Mouse (Mus musculus) Patski (cell line): ENCODE data around the gene Snx15. TPM values are rescaled to one million over a fixed set of nuclear protein-coding genes. Genes with fewer than 3 reads are reported as not detected.

ENCODE experiments used
- ATAC-seq: fragments of 100-300 bp; one replicate; pipeline ENCODE4 v1.8.0; 2021
- CTCF ChIA-PET: fragments of 350-600 bp; sonication (Branson Sonifier 250); formaldehyde crosslinking; loops from one replicate; lab custom pipeline; 2022; ENCODE audit warnings: inconsistent platforms; lab: Charles Lee
- POLR2A ChIA-PET: fragments of 350-600 bp; sonication (Branson Sonifier 250); formaldehyde crosslinking; loops from one replicate; lab custom pipeline; 2022; ENCODE audit warnings: antibody characterized with exemption, inconsistent platforms; lab: Charles Lee
- DNase-seq: peaks from one replicate; pipeline ENCODE4 v3.0.0-alpha.2; 2011; ENCODE audit warnings: low read depth, low spot score
- H3K27me3 ChIP-seq: fragments of 371-371 bp; one replicate; pipeline ENCODE4 v1.5.1; 2021
- CTCF ChIP-seq: fragments of 100-300 bp; IDR thresholded peaks from one replicate; pipeline ENCODE4 v1.5.1; 2021
- in situ Hi-C: fragments of 300-500 bp; cut with MboI; formaldehyde crosslinking; loops from 3 replicates; pipeline ENCODE4 v1.11.1; 2018; ENCODE audit warnings: low pct_unique_long_range_greater_than_20kb, mixed read lengths
- polyA plus RNA-seq: library from polyadenylated mRNA; unstranded; gene quantifications from one replicate; pipeline ENCODE4 v1.2.3, GENCODE M21; 2021

Snx15 gene
- 40.4 TPM for polyA plus RNA-seq

DNA sequence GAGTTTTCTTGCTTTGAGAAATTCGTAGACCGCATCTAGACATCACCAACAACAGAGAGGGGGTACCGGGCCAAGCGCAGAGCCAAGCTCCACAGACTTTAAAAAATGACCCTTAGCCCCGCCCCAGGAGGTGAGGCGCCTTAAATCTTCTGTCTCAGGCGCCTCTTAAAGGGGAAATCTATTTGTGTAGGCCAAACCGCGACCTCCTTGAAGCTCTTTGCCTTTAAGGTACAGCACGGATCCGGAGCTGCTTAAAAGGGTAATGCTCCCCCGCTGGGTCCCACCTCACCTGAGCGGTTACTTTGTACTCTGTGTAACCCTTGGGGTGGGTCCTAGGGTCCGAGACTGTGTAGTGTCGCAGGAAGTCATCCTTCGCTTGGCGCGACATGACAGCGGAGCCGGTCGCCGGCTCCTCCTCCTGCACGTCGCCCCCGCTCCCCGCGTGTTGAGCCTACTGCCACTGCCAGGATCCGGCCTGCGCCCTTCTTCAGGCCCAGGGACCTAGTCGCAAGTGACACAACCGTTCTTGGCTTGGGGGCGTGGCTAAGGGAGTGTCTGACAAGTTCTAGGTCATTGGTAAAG, at the start of gene Snx15:
TSS of gene Snx15 (minus strand) at position 545 of the 582 bp plus-strand sequence.
- ChIA-PET POLR2A (interaction anchor here (0.9 to 1.6 kb wide), 9 partner anchors 10 to 155 kb away, joined by 3 to 4 read pairs (median 3); partner anchors contain the start of genes Arl2, Batf2 and Capn1), CTCF (interaction anchor here (0.6 to 3.9 kb wide), 6 partner anchors 14 to 164 kb away, joined by 3 to 19 read pairs (median 3); partner anchors contain the start of genes Arl2 and Batf2)
- no peak for TF ChIP-seq CTCF
- in situ Hi-C loops, result loop anchor here (5.0 kb wide), 1 partner anchor 166 kb away; the partner anchor contains the start of gene Pola2
- DNase-seq (peak; percentile 90), ATAC-seq (peak; percentile 84)
- H3K27me3 ChIP-seq, result no peaks in the 10 kb centered on the region

DNA sequence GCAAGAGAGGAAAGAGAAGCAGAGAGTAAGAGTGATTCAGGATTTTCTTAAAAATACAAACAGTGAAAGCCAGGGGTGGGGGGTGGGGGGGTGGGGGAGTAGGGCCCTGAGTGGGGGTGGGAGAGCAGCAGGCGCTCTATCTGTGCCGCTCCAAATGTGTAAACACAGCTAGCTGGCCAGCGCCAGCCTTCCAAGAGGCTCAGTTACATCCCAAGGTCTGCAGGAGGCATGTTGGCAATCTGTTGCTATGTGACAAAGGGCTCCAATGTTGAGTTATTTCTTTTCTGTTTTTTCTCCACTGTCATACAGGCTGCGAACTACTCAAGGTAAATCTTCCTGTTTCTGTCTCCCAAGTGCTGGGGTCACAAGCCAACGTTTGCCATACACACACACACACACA, 46.7 kb upstream of the Snx15 start:
- no peak for DNase-seq
- TF ChIP-seq CTCF, result no peak
- in situ Hi-C loops, result no loop called here
- H3K27me3 ChIP-seq, result peaks cover 16% of the 10 kb centered on the region
- ATAC-seq, result no peak
- POLR2A ChIA-PET, result no interaction called here
- CTCF ChIA-PET, result no interaction called here

DNA sequence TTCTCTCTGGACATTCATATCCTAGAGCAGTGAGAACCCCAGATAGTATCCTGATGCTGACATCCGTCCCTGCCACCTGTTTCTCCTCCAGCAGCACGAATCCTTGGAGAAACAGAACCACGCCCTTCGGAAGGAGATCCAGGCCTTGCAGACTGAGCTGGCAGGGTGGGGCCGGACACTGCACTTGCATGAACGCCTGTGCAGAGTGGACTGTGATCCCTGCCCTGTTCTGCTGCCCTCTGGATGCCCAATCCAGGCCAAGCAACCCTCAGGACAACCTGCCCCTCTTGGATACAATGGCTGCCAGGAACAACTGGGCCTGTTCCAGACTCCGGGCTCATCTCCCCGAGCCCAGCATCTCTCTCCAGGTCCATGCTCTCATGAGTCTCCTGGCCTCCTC, 43.1 kb upstream of the Snx15 start:
- no peak for ATAC-seq
- TF ChIP-seq CTCF, result no peak
- in situ Hi-C loops, result no loop called here
- peaks cover 12% of the 10 kb centered on the region for H3K27me3 ChIP-seq
- DNase-seq, result no peak
- CTCF ChIA-PET, result no interaction called here
- POLR2A ChIA-PET, result interaction anchor here (0.6 kb wide), 1 partner anchor 50 kb away, joined by 3 read pairs; no protein-coding TSS in a partner anchor

DNA sequence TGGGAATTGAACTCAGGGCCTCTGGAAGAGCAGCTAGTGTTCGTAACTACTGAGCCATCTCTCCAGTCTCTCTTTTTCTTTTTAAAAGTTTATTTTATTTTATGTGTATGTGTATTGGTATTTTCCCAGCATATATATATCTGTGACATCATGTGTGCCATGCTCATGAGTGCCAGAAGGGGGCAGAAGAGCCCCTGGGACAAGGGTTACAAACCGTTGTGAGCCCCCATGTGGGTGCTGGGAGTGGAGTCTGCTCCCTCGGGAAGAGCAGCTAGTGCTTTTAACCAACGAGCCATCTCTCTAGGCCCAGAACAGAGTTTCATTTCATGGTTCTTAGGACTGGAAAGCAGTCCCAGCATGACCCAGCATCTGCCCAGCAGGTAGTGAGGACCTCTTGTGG, 38.6 kb upstream of the Snx15 start:
- no peak for DNase-seq
- TF ChIP-seq CTCF, result no peak
- ChIA-PET POLR2A (no interaction called here), CTCF (interaction anchor here (1.9 kb wide), 1 partner anchor 67 kb away, joined by 5 read pairs; no protein-coding TSS in a partner anchor)
- in situ Hi-C loops, result no loop called here
- peaks cover 22% of the 10 kb centered on the region for H3K27me3 ChIP-seq
- ATAC-seq, result no peak

DNA sequence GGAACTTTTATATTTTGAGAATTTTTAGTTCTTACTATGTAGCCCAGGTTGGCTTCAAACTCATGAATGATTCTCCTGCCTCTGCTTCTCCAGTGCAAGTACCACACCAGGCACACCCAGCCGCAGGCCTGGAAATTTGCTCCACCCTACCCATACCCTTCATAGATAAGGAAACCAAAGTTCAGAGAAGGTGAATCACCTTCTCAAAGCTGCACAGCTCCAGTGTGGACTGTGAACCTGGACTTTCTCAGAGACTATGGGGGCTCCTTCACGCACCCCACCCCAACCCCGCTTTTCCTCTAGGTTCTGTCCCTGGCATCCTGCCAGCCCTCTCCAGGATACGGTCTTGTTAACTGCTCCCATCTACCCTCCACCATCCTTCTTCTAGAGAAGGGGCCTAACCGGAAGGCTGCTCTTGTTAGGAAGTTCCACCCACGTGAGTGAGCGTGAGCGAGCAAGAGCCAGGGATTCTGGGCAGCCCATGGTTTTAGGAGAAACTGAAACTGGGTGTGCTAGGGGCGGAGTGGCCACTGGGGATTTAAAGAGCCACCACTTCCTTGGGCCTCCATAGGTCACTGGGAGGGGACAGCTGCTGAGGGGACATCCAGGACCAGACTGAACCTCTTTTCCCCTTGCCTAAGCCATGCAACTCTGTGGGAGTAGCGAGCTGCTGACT, 35.9 kb upstream of the Snx15 start:
- ATAC-seq, result no peak
- ChIA-PET POLR2A (interaction anchor here (1.8 kb wide), 1 partner anchor 64 kb away, joined by 4 read pairs; no protein-coding TSS in a partner anchor), CTCF (no interaction called here)
- in situ Hi-C loops, result no loop called here
- no peak for TF ChIP-seq CTCF
- DNase-seq, result no peak
- peaks cover 10% of the 10 kb centered on the region for H3K27me3 ChIP-seq

DNA sequence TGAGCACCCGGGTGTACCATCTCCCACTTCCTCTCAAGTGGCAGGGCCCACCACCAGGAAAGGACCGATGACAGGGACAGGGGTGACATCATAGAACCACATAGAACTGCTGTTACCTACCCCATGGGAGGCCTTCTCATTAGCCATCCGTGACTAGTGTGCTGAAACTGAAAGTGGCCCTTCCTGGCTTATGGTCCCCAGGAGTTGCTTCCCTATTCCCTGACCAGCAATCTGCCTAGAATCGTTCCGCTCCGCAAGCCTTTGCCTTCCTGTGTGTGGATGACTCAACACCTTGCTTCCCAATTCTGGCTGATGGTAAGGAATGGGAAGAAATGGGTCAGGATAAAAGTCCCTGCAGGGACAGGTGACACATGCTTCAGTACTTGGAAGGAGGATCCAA, 29.1 kb upstream of the Snx15 start:
- POLR2A ChIA-PET, result interaction anchor here (1.7 kb wide), 1 partner anchor 74 kb away, joined by 4 read pairs; no protein-coding TSS in a partner anchor
- CTCF ChIA-PET, result interaction anchor here (0.9 to 2.0 kb wide), 3 partner anchors 16 to 96 kb away, joined by 3 to 5 read pairs (median 4); partner anchors contain the start of genes Arl2, Atg2a and Batf2
- DNase-seq, result no peak
- peak; percentile 54 for ATAC-seq
- no peak for TF ChIP-seq CTCF
- in situ Hi-C loops, result loop anchor here (5.0 kb wide), 1 partner anchor 75 kb away; no protein-coding TSS in a partner anchor
- no peaks in the 10 kb centered on the region for H3K27me3 ChIP-seq

DNA sequence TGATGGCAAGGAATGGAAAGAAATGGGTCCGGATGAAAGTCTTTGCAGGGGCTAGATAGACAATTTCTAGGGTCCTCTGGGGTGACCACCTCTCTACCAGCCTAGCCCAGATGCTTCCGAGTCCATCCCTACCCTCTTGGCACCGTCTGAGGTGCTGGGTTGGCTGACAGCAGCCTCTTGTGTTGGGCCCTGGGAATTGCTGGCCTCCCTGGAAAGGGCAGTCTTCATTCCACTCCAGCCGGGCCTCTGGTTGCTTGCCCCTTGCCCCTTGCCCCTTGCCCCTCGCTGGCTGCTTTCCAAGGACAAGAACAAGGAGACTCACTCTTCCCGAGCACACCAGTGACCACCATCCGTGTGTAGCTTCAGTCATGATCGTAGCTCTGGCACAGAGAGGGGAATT, 28.3 kb upstream of the Snx15 start:
- in situ Hi-C loops, result loop anchor here (5.0 kb wide), 1 partner anchor 76 kb away; no protein-coding TSS in a partner anchor
- ChIA-PET CTCF (interaction anchor here (0.9 to 1.5 kb wide), 4 partner anchors 22 to 97 kb away, joined by 3 to 4 read pairs (median 3); partner anchors contain the start of gene Atg2a), POLR2A (interaction anchor here (1.7 kb wide), 1 partner anchor 75 kb away, joined by 4 read pairs; no protein-coding TSS in a partner anchor)
- no peak for DNase-seq
- ATAC-seq, result no peak
- H3K27me3 ChIP-seq, result peaks cover 5% of the 10 kb centered on the region
- no peak for TF ChIP-seq CTCF

DNA sequence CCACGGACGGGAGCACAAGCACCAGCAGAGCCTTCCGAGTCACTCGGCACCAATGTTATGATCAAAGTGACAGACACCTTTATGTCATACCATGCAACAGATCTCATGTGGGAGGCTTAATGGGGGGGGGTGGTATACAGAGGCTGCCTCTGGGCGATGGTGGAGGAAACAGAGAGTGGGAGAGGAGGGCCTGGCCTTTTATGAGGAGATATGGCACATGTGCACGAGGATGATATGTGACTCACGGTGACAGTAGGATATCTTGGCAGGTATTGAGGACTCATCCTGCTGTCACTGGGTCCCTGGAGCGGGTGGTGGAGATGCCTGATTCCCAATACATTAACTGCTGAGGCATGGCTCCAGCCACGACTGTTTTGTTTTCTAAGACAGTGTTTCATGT, 27.1 kb upstream of the Snx15 start:
- in situ Hi-C loops, result loop anchor here (5.0 kb wide), 1 partner anchor 77 kb away; no protein-coding TSS in a partner anchor
- POLR2A ChIA-PET, result no interaction called here
- ATAC-seq (no peak), DNase-seq (no peak)
- H3K27me3 ChIP-seq, result peaks cover 8% of the 10 kb centered on the region
- TF ChIP-seq CTCF, result no peak
- CTCF ChIA-PET, result interaction anchor here (1.5 kb wide), 1 partner anchor 38 kb away, joined by 3 read pairs; no protein-coding TSS in a partner anchor

DNA sequence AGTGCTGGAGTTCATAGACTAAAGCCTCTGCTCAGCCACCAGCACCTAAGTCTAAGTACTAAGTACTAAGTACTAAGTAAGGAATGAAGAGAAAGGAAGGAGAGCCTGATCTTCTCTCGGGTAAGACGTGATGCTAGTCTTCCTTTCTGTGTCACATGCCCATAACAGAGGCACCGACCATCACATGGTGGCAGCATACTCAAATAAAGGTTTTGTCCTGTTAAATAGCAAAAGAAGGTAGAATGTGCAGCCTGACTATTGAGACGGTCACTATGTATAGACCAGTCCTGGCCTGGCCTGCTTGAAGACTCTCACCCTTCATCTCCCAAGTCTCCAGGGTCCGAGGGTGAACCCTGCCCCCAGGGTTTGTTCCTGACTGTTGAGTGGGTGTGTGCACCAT, 16.7 kb upstream of the Snx15 start:
- in situ Hi-C loops, result no loop called here
- ChIA-PET CTCF (no interaction called here), POLR2A (no interaction called here)
- no peak for ATAC-seq
- no peak for TF ChIP-seq CTCF
- DNase-seq, result no peak
- peaks cover 4% of the 10 kb centered on the region for H3K27me3 ChIP-seq

DNA sequence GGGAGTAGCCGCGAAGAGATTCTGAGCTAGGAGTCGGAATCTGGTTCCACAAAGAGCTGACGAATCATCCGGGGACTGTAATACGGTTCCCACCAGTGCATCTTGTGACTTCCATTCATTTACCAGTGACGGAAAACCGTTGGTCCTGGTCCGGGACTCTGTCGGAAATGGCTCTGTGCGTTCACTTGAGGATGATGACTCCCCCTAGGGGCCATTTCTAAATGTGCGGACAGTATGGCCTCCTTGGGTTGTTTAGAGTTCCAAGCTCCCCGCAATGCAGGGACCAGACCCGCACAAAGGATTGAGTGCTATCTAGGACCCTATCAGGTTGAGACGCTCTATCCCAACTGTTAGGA, 13.3 kb upstream of the Snx15 start, which contains the start of gene Arl2:
TSS of gene Arl2 (minus strand) at position 155 of the 356 bp plus-strand sequence.
- H3K27me3 ChIP-seq, result no peaks in the 10 kb centered on the region
- ATAC-seq (peak; percentile 66), DNase-seq (peak; percentile 68)
- in situ Hi-C loops, result no loop called here
- no peak for TF ChIP-seq CTCF
- CTCF ChIA-PET, result interaction anchor here (0.8 to 2.6 kb wide), 20 partner anchors 9 to 193 kb away, joined by 3 to 19 read pairs (median 4); partner anchors contain the start of genes Gpha2, Men1, Ppp2r5b and Snx15
- POLR2A ChIA-PET, result interaction anchor here (0.7 to 2.5 kb wide), 4 partner anchors 14 to 199 kb away, joined by 3 to 16 read pairs (median 4); partner anchors contain the start of genes Map4k2, Ppp2r5b and Snx15
